Mouse (Mus musculus) kidney, postnatal 0 days (tissue): ENCODE data around the gene Chchd3. TPM values are rescaled to one million over a fixed set of nuclear protein-coding genes. Genes with fewer than 3 reads are reported as not detected.

Source experiments
- ATAC-seq: fragments of 200-750 bp; cut with Nextera tagmentation; replicated peaks from 2 replicates; pipeline ENCODE4 v1.8.0; 2017; ENCODE audit warnings: low read depth, moderate number of reproducible peaks, moderate TSS enrichment, moderate library complexity; ENCODE audit not compliant: low FRiP score
- DNase-seq: peaks from one replicate; pipeline ENCODE4 v3.0.0-alpha.2; 2016; ENCODE audit warnings: low spot score
- H3K27ac ChIP-seq: fragments of 300-500 bp; sonication (generic); 2 replicates; pipeline ENCODE4 v1.5.1; 2014; ENCODE audit warnings: mild to moderate bottlenecking
- H3K27me3 ChIP-seq: fragments of 300-500 bp; sonication (generic); 2 replicates; pipeline ENCODE4 v1.6.1; 2014; ENCODE audit warnings: low read length, mixed read lengths; ENCODE audit not compliant: insufficient read depth
- H3K36me3 ChIP-seq: fragments of 300-500 bp; sonication (generic); 2 replicates; pipeline ENCODE4 v1.6.1; 2014; ENCODE audit warnings: low read length, mixed read lengths; ENCODE audit not compliant: insufficient read depth
- H3K4me1 ChIP-seq: fragments of 300-500 bp; sonication (generic); replicated peaks from 2 replicates; pipeline ENCODE4 v1.6.1; 2014; ENCODE audit warnings: antibody characterized with exemption, low read length, mixed read lengths; ENCODE audit not compliant: insufficient read depth
- H3K4me2 ChIP-seq: fragments of 300-500 bp; sonication (generic); 2 replicates; pipeline ENCODE4 v1.6.1; 2014; ENCODE audit warnings: mild to moderate bottlenecking, low read length, moderate library complexity, mixed read lengths
- H3K4me3 ChIP-seq: fragments of 300-500 bp; sonication (generic); replicated peaks from 2 replicates; pipeline ENCODE4 v1.5.1; 2014; ENCODE audit warnings: low read depth, low read length
- H3K9ac ChIP-seq: fragments of 300-500 bp; sonication (generic); 2 replicates; pipeline ENCODE4 v1.6.1; 2014; ENCODE audit warnings: low read depth, low read length
- H3K9me3 ChIP-seq: fragments of 300-500 bp; sonication (generic); replicated peaks from 2 replicates; pipeline ENCODE4 v1.6.1; 2016; ENCODE audit warnings: low read length, inconsistent platforms, mixed read lengths
- CTCF ChIP-seq: IDR thresholded peaks from 2 replicates; pipeline ENCODE4 v1.5.1; 2016; ENCODE audit warnings: antibody characterized with exemption, low read depth, mild to moderate bottlenecking, moderate library complexity
- WGBS: fragments of 180-500 bp; shearing (Covaris S2); extraction: QIAGEN DNeasy Blood & Tissue Kit; methylation state at CpG from one replicate; pipeline ENCODE4 v1.1.7; 2014; 5-methylcytosine and 5-hydroxymethylcytosine counted together
- polyA plus RNA-seq: library from polyadenylated mRNA; unstranded; fragments of >200 nt; fragmentation: Nextera tagmentation; extraction: Ambion mirVana; gene quantifications from 2 replicates; pipeline ENCODE4 v1.2.1, GENCODE M21; 2015

Chchd3 gene
- polyA plus RNA-seq, 1 experiment from 2014 or later: 154 TPM

- WGBS: 41% methylated on average over 11 of the region's 11 CpGs
- DNase-seq (no peak), ATAC-seq (no peak)
- no peak for TF ChIP-seq CTCF
- Histone ChIP-seq H3K9ac (no peak overlapping the region), H3K27me3 (no peaks in the 10 kb centered on the region), H3K9me3 (no peaks in the 10 kb centered on the region), H3K27ac (no peak overlapping the region), H3K36me3 (no peaks in the 10 kb centered on the region), H3K4me3 (no peak overlapping the region), H3K4me1 (no peaks in the 10 kb centered on the region), H3K4me2 (no peak overlapping the region)
Measured at GRCm38 (mm10) chr6:32931106-32931770, 128.8 kb downstream of the Chchd3 start.

GRCm38 (mm10) chr6:32922391-32922790 is 137.7 kb downstream of the Chchd3 start:
- H3K4me2 ChIP-seq: no peak overlapping the region
- DNase-seq (no peak), ATAC-seq (no peak)
- no peak for TF ChIP-seq CTCF
- H3K27me3 ChIP-seq: no peaks in the 10 kb centered on the region
- no peak overlapping the region for H3K4me3 ChIP-seq
- H3K9me3 ChIP-seq: no peaks in the 10 kb centered on the region
- H3K4me1 ChIP-seq: no peaks in the 10 kb centered on the region
- no peaks in the 10 kb centered on the region for H3K36me3 ChIP-seq
- no peak overlapping the region for H3K9ac ChIP-seq
- 91% methylated on average over 1 of the region's 1 CpGs for WGBS
- H3K27ac ChIP-seq: no peak overlapping the region

DNA sequence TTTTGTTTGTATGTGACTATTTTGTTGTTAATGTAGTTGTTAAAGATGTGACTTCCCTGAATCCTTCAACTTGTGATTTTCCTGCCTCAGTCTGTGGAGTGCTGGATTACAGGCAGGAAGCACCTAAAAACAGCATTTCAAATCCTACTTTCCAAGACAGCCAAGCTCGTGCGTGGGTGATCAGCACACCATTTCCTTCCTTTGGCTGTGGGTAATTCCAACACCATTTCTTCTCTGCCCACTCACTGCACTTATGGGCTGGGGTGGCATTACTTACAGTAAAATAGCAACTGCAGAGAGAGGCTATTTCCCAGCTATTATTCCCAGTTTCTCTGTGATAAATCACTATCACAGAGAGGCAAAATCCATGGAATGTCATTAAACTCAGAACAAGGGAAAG is 140.0 kb downstream of the Chchd3 start:
- Histone ChIP-seq H3K27me3 (no peaks in the 10 kb centered on the region), H3K27ac (no peak overlapping the region), H3K9ac (no peak overlapping the region), H3K36me3 (no peaks in the 10 kb centered on the region), H3K9me3 (no peaks in the 10 kb centered on the region), H3K4me2 (no peak overlapping the region), H3K4me1 (no peaks in the 10 kb centered on the region), H3K4me3 (no peak overlapping the region)
- DNase-seq: no peak
- 49% methylated on average over 2 of the region's 2 CpGs for WGBS
- TF ChIP-seq CTCF: no peak
- ATAC-seq: no peak

- H3K9ac ChIP-seq: no peak overlapping the region
- no peak for ATAC-seq
- no peaks in the 10 kb centered on the region for H3K36me3 ChIP-seq
- no peaks in the 10 kb centered on the region for H3K27me3 ChIP-seq
- H3K4me3 ChIP-seq: no peak overlapping the region
- H3K4me1 ChIP-seq: no peaks in the 10 kb centered on the region
- no peak for DNase-seq
- no peaks in the 10 kb centered on the region for H3K9me3 ChIP-seq
- WGBS: 100% methylated on average over 2 of the region's 2 CpGs
- no peak overlapping the region for H3K4me2 ChIP-seq
- no peak for TF ChIP-seq CTCF
- no peak overlapping the region for H3K27ac ChIP-seq
Measured at GRCm38 (mm10) chr6:32910692-32911091, 149.4 kb downstream of the Chchd3 start.

DNA sequence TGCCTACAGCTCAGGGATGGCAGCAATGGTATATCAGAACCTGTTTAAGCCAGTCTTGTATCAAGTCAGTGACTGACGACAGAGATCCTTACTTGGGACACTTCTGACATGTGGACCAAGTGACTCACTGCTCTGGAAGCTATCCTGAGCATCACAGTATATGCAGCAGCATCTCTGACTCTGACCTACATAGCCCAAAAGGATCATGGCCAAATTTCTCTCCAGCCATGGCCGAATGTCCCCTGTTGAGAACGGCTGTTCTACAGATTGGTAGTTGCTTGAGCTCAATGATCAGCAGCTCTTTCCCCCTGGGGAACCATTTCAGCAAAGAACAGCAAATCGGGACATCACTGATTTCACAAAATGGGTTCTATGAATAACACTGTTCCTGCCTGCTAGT is 161.0 kb downstream of the Chchd3 start:
- H3K27me3 ChIP-seq: no peaks in the 10 kb centered on the region
- no peaks in the 10 kb centered on the region for H3K4me1 ChIP-seq
- no peak for DNase-seq
- H3K4me3 ChIP-seq: no peak overlapping the region
- TF ChIP-seq CTCF: no peak
- no peak overlapping the region for H3K4me2 ChIP-seq
- no peak for ATAC-seq
- no peak overlapping the region for H3K9ac ChIP-seq
- H3K27ac ChIP-seq: no peak overlapping the region
- 89% methylated on average over 4 of the region's 4 CpGs for WGBS
- H3K9me3 ChIP-seq: no peaks in the 10 kb centered on the region
- no peaks in the 10 kb centered on the region for H3K36me3 ChIP-seq

GRCm38 (mm10) chr6:32894100-32894499 is 166.0 kb downstream of the Chchd3 start:
- ATAC-seq (no peak), DNase-seq (no peak)
- Histone ChIP-seq H3K4me1 (no peaks in the 10 kb centered on the region), H3K4me3 (no peak overlapping the region), H3K4me2 (no peak overlapping the region), H3K27me3 (no peaks in the 10 kb centered on the region), H3K9ac (no peak overlapping the region), H3K9me3 (no peaks in the 10 kb centered on the region), H3K27ac (no peak overlapping the region), H3K36me3 (no peaks in the 10 kb centered on the region)
- WGBS: 76% methylated on average over 2 of the region's 2 CpGs
- TF ChIP-seq CTCF: no peak

- no peak for TF ChIP-seq CTCF
- no peak overlapping the region for H3K27ac ChIP-seq
- no peak overlapping the region for H3K4me2 ChIP-seq
- whole genome bisulfite sequencing: 82% methylated on average over 4 of the region's 4 CpGs
- H3K4me3 ChIP-seq: no peak overlapping the region
- ATAC-seq (no peak), DNase-seq (no peak)
- no peak overlapping the region for H3K9ac ChIP-seq
- no peaks in the 10 kb centered on the region for H3K27me3 ChIP-seq
- H3K9me3 ChIP-seq: no peaks in the 10 kb centered on the region
- no peaks in the 10 kb centered on the region for H3K4me1 ChIP-seq
- no peaks in the 10 kb centered on the region for H3K36me3 ChIP-seq
Measured at GRCm38 (mm10) chr6:32890726-32891125, 169.3 kb downstream of the Chchd3 start.
